Mouse (Mus musculus) olfactory bulb, adult 2 months (tissue): Measurements from ENCODE around the gene Ecsit.

Experiments
- CTCF ChIP-seq: fragments of 200-500 bp; IDR thresholded peaks from 2 replicates; pipeline ENCODE4 v1.5.1; 2012; ENCODE audit warnings: low read depth, mild to moderate bottlenecking, low read length, moderate library complexity; ENCODE audit not compliant: insufficient read depth
- POLR2A ChIP-seq: fragments of 200-500 bp; IDR thresholded peaks from 2 replicates; pipeline ENCODE4 v1.6.1; 2012; ENCODE audit warnings: mild to moderate bottlenecking, low read depth, low read length, moderate library complexity; ENCODE audit not compliant: insufficient read depth

DNA sequence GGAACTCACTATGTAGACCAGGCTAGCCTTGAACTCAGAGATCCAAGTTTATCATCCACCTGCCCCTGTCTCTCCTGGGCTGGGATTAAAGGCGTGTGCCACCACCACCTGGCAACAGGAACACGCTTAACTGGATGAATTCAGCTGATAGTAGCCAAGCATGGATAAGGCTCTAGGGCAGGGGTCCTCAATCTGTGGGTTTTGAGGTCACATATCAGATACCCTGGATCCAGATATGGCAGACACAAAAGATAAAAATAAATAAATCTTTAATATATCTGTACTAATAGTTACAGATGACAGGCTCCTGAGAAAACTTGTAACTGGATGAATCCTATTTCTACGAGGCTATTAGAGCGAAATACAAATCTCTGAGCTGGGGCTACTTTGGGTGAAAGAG, 30.4 kb upstream of the Ecsit start:
- TF ChIP-seq POLR2A (no peak), CTCF (no peak)
